Mouse (Mus musculus) spleen, embryonic (tissue): ENCODE measurements around the gene Slc6a6.

Source experiments
- CTCF ChIA-PET: fragments of 350-600 bp; sonication (Branson Sonifier 250); formaldehyde crosslinking; loops from one replicate; lab custom pipeline; 2022; lab: Charles Lee

Gene Slc6a6

DNA sequence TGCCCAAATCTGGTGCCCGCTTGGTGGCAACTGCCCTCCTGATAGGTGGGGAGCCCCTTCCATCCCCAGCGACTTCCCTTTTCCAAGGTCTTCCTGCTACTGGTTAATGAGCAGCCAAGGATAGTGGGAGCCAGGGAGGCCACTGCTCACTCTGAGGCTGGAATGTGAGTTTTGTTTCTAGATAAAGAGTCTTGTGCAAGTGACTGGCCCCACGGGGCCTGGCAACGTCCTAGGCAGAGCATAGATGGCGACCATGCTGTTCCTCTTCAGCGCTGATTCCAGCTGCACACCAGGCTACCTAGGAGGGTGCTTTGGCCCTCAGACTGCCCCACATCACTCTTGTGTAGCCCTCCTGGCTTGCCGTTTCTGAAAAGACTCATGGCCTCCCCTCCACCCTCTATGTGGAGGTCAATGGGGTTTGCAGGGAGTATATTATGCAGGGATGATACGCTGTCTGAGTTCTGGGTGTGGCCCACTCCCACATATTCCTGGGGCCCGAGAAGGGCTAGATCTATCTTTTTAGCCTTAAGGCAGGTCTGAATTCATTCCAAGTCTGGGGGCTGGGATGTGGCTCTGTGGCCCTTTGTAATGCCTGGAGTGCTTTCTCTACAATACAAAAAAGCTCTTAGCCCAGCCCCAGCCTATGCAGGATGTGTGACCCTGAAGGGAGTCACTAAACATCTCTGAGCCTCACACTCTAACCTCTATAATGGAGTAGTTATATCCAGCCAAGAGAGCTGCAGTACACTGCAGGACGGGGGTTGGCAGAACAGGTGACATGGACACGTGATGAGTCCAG, 17.2 kb downstream of the Slc6a6 start:
- CTCF ChIA-PET: interaction anchor here (1.1 kb wide), 1 partner anchor 15 kb away, joined by 3 read pairs; no protein-coding TSS in a partner anchor

DNA sequence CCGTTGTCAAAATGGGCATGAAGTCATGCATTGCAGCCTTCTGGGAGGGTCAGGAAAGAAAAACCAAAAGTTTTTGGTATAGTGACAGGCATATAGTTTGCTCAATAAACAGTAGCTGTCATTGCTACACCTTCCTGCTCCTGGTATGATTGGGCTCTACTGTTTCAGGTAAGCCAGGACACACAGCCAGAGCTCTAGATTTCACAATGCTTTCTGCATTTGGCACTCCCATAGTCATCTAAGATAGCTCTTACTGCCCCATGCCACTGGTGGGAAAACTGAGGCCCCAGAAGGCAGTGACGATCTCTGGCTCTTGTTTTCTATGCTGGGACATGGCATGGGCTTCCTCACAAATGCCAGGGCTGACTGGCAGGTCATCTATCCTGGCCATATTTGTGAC, 19.6 kb downstream of the Slc6a6 start:
- CTCF ChIA-PET: no interaction called here

DNA sequence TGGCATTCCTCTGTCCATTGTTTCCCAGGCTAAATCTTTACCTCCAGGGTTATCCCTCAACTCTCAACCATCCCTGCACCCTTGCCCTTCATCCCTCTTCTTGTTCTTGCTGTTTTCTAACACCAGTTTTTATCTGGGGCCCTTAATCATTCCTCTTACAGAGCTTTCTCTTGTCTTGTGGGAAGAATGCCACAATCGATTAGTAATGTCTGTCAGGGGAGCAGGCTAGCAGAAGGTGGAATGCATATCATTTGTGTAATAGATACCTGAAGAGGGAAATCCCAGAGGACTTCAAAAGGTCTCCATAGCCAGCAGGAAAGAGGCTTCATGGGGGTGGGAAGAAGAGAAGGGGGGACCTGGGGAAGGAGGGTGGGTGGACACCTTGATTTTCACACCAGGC, 20.6 kb downstream of the Slc6a6 start:
- CTCF ChIA-PET: no interaction called here

DNA sequence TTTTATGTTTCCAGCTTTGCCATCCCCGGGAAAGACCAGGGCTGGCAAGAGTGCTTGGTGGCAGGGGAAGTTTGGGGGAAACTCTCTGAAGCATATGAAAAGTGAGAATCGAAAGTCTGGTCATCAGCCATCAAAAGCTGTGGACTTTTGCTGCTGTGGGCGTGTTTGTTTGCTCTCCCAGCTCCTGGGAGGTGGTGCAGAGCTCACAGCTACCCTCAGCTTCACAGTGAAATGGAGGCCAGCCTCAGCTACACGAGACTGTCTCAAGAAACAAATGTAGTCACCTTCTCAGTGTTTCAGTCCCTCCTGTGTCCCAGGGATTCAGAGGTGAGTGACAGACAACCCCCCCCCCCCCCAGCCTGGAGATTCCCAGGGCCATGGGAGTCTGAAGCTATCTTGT, 21.8 kb downstream of the Slc6a6 start:
- CTCF ChIA-PET: interaction anchor here (0.6 kb wide), 1 partner anchor 950 kb away, joined by 5 read pairs; no protein-coding TSS in a partner anchor

DNA sequence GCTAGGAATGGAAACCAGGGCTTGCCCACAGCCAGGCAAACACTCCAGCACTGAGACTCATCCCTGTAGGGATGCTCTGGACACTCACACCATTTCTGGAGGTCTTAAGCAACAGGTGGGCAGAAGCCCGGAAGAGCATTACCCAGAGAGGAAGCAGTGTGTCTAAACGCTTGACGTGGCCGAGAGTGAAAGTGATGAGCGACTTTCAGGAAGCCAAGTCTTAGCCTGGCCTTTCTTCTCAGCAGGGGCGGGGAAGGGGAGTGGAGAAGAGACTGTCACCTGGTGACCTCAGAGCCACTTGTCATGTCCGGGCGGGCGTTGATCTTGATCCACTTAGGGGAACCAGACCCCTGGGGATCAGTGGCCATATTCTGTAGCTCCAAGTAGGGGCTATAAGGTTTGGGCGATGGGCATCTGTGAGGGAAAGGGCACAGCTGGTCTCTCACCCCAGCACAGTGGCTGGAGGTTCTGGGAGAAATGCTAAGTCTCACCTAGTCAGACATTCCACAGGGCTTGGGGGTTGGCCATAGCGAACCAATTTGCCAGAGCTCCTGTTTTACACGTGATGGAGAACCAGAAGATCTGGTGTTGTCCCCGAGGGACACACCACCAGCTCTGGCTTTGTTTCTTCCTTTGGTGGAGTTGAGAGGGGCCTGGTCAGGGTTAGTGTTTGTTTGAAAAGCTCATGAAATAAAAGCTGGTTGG, 22.4 kb downstream of the Slc6a6 start:
- CTCF ChIA-PET: interaction anchor here (0.6 kb wide), 1 partner anchor 951 kb away, joined by 5 read pairs; no protein-coding TSS in a partner anchor

DNA sequence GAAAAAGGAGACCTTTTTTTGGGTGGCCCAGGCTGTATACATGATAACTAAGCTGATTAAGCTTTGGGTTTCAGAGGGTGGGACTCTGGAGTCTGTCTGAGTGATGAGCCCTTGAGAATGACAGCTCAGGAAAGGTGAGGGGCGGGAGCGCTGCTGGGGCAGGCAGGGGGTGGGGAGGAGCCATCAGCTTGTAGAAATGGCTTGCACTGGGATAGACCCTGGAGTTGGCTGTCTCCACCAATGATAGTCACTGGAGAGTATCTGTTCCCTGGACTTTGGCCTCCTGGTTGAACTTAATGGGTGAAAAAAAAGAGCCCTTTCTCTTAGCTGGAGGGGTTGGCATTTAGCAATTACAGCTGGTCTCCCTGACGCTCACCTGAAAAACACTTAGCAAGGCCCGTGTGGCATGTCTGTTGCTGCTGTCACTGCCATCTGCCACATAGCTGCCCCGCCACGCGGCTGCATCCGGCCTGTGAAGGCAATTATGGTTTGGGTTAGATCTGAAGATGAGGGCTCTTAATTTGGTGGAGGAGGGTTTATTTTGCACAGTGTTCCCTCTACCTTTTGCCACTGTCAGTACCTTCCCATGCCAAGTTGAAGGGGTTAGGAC, 23.5 kb downstream of the Slc6a6 start:
- CTCF ChIA-PET: interaction anchor here (0.6 kb wide), 2 partner anchors 27 to 181 kb away, joined by 3 read pairs; no protein-coding TSS in a partner anchor

DNA sequence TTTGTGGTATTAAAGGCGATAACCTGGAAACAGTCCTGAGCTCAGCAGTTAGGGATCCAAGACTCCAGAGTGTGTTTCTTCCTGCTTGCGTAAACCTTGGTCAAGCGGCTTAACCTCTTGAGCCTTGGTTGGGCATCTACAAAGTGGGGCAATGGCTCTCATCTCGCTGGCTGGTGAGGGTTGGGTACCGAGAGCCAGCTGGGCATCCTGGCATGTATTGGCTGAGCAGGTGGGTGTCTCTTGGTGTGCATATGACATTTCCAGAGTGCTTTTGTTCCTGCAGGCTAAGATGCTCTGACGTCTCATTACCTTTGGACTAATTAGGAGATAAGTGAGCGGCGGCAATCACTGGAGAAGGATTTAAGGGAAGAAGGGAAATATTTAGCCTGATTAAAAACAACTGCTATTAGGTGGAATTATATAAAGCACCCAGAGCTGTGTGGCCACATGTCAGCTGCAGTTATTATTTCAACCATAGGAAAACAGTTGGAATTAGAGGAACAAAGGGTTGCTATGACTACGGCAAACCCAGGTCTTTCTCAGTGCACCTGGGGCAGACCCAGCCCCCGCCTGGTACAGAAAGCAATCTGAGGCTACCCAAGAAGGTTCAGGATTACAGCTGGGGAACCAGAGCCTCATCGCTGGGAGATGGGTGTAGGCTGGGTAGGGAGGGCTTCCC, 24.2 kb downstream of the Slc6a6 start:
- CTCF ChIA-PET: no interaction called here

DNA sequence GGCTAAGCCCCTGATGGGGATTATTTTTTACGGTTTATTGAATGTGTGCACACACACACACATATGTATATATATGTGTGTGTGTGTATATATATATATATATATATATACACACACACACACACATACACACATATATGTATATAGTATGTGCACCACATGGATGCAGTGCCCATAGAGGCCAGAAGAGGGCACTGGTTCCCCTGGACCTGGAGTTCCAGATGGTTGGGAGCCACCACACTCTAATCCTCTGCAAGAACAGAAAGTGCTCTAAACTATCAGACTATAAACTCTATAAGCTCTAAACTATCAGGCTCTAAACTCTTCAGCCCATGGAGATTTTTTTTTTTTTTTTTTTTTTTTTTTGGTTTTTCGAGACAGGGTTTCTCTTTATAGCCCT, 25.1 kb downstream of the Slc6a6 start:
- CTCF ChIA-PET: interaction anchor here (0.7 kb wide), 1 partner anchor 66 kb away, joined by 5 read pairs; no protein-coding TSS in a partner anchor

DNA sequence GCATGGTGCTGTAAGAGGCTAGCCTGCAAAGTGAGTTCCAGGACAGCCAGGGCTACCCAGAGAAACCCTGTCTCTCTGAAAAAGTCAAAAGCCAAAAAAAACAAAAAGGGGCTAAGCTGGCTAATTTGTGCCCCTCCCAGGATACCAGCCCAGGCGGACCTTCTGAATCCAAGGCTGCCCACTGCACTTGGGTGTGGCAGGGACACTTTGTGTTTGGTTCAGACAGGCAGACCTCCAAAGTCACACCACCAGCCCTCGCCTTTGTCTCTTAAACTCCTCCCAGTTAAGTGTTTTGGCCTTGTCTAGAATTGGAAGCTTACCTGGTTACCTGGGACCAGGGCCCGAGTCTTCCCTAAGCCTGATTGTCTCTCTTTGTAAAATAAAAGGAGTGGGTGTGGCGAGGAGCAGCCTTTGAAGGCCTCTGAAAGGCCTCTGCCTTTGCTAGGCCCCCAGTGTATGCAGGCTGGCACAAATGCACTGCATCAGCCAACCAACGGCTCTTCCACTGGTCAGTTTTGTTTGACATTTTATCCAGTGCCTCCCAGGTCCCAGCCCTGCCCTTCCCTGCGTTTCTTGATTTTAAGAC, 26.6 kb downstream of the Slc6a6 start:
- CTCF ChIA-PET: no interaction called here

DNA sequence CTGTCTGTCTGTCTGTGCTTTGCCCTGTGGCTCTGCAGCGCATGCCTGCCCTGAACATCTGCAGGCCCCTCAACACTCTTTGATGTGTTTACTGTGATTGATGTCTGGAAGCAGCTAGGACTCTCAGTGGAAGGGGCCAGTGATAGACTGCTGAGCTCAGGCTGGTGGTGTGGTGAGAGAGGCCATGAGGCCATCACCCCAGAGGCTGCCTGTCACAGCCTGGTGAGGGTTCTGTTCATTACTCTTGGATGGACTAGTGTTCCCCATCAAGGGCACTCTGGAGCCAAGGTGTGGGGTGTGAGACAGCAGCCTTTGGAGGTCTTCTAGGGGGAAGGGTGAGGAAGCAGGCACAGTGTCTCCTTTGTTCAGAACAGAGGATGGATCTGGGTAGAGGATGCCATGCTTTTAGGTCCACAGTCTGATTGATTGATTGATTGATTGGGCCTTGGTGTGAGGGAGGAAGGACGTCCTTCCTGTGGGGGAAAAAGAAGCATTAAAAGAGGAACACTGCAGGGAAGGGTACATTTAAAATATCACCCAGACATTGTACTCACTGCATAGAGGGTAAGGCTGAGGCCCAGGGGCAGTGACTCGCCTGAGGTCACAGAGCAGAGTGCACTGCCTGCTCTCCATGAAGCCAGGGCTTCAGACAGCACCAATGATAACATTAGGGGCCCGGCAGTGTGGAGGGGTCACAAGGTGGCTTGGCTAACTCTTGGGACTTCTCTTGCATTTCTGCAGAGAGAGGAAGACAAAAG, 28.4 kb downstream of the Slc6a6 start:
- CTCF ChIA-PET: no interaction called here

DNA sequence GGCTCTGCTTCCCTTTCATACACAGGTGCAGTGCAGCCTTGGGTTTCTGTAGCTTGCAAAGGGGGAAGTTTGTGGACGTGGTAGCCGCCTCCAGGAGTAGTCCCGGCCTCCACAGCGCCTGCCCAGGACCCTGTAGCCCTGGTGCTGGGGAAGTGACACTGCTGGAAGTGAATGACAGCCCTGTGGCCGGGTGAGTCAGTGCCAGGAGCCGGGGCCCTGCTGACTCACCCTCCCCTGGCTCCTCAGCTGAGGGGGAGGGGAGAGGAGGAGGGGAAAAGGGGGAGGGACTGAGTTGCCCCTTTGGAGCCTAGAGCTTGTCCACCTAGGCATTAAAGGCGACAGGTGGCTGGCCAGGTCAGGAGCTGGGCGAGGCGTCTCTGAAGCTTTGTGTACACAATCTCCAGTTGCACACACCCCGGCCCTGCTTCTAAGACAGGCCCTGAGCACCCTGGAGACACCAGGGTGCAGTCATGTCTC, 29.0 kb downstream of the Slc6a6 start:
- CTCF ChIA-PET: no interaction called here

DNA sequence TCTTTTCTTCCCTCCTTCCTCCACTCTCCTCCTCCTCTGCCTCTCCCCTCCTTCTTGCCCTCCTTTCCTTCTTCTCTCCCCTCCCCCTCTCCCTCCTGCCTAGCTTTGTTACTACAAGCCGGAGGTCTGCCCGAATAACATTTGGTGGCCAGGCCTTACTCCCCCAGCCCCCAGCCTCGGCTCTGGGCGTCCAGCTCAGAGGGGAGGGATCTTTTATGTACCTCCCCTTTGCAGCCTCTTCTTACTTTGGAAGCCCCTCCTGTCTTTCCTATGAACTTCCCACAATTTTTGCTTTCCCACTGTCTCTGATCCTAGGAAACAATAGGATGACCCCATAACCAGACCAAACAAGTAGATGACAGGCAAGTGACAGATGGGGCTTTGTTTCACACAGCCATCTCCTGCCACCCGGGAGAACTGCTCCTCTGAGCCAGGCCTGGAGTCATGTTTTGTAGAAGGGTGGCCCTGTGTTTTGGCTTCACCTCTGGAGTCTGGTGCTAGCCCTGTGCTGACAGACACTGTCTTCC, 29.6 kb downstream of the Slc6a6 start:
- CTCF ChIA-PET: no interaction called here

DNA sequence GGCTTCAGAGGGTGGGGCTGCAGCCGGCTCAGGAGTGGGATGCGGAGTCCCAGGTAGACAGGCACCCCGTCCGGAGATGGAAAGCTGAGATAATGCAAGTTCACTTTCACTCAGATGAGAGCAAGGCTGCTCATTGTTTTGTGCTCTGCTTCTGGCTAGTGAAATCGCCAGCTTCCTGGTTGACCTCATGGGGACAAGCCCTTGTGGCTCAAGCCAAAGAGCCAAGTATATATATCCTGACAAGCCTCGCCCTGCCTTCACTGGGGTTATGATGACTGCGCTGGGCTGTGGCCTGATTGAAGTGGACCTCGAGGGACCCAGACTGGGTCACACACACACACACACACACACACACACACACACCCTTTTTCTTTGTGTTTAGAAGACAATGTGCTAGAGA, 31.2 kb downstream of the Slc6a6 start:
- CTCF ChIA-PET: interaction anchor here (0.7 kb wide), 1 partner anchor 98 kb away, joined by 17 read pairs; no protein-coding TSS in a partner anchor

DNA sequence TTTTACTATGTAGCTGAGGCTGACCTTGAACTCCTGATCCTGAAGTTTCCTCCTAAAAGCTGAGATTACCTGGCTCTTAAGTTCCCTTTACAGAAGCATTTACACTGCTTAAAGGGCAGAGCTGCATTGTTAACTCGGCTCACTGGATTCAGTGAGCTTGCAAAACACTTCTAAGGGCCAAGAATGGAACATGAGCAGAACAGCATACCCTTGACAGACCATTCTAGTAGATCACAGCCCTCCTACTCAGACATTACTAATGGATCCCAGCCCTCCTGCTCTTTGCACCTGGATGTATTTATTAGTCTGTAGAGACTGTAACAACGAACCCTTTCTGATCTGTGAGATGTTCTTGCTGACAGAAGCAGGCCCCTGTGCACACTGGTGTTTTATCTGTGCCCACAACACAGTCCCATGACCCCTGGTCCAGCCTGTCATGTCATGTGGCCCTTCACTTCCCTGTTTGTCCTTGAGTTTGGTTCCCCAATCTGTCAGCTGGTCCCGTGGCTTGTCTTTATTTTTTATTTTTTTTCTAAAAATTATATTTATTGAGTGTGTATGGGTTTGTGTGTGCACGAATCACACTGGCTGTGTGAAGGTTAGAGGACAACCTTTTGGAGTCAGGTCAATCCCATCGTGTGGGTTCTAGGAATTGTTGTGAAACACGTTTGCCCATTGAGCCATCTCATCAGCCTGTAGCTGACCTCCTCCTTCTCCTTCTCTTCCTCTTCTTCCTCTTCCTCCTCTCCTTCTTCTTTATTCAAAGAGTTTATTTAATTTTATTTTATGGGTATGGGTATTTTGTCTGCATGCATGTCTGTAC, 32.3 kb downstream of the Slc6a6 start:
- CTCF ChIA-PET: no interaction called here

DNA sequence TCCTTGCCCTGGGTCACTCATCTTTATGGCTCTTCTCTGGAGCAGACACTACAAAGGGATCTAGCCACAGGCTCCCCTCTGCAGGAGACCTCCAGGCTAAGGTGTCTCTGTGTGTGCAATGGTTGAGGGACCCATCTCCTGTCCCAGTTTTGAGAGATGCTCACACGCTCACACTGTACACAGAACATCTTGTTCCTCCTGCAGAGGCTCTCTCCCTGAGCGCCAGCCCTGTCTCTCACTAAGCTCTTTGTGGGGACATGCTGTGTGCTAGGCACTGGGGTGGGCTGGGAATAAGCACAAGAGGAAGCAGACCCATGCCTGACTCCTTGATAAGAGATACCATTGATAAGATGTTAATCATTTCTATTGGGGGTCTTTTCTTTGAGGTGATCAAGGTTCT, 34.2 kb downstream of the Slc6a6 start:
- CTCF ChIA-PET: no interaction called here

DNA sequence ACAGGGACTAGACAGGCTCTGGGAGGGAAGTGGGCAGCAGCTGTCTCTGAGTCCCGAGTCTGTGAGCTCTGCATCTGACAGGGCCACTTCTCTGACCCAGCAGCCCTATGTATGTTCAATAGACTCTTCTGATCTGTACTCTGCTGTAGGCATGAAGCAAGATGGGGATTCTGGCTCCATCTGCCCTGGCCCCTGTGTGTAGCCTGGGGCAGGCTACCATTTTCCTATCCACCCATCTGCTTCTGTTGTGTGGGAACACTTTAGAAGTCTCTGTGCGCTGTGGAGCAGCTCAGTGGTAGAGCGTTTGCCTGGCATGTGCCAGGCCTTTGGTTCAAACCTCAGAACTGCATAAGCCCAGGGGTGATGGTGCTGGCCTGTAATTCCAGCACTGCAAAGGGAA, 34.8 kb downstream of the Slc6a6 start:
- CTCF ChIA-PET: no interaction called here

DNA sequence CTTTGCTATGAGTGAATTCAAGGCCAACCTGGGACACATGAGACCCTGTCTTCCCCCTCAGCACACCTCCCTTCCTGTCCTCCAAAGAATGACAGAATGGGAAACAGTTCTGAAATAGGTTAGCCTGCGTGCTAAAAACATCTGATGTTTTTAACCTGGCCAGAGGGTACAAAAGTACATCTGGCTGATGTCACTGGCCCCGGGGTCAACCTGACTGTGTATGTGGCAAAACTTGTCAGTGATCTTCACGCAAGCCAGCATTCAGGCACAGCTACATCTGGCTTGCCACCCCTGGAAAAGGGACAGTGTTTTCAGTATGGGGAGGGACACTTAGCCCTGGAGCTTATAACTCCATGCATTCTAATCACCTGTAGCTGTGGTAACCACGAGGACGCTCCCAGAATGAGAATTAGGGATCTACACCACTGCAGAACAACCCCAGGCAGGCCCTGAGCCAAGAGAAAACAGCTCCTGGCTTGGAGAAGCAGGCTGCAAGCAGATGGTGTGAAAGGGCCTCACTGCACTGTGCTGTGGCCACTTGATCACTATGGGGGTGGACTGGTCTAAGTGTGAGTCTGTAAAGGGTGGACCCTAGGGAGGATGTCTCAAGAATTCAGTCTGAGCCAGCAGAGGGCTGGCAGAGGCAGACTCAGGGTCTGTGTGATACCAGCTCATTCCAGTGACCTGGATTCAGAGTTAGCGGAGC, 35.3 kb downstream of the Slc6a6 start:
- CTCF ChIA-PET: interaction anchor here (1.2 kb wide), 1 partner anchor 13 kb away, joined by 5 read pairs; no protein-coding TSS in a partner anchor

DNA sequence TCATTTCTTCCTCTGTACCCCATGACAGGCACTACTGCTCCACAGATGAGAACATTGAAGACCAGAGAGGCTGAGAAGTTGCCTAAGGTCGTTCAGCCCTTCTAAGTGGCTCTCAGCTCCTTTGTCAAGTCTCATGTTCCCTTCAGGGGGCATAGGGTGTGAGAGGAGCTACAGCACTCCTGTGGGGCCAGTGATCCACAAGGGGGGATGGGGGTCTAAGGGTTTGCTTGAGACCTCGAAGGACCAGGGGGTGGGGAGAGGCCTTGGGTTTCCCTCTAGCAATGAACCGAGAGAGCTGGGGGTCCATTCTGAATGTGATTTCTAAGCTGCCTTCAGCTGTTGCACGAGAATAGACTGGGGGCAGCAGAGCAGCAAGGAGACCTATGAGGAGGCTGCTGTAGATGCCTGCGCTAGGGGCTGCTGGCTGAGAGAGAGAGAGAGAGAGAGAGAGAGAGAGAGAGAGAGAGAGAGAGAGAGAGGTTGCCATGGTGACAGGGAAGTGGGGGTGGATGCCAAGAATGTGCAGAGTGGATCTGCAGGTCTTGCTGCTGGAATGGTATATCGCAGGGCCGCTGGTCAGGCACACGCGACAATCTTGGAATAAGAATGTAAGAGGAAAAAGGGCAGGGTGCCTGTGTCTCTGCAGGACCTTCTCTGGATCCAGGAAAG, 36.1 kb downstream of the Slc6a6 start:
- CTCF ChIA-PET: interaction anchor here (1.2 kb wide), 1 partner anchor 12 kb away, joined by 5 read pairs; no protein-coding TSS in a partner anchor
